Mouse (Mus musculus): ENCODE results near the gene Capn3.

GRCm38 (mm10) chr2:120463328-120463727 is 7.5 kb downstream of the Capn3 start:
- no peak for TF ChIP-seq CTCF (IDR thresholded peaks at IDR 0.05; ENCODE audit: low read depth, low read length)
- no peak for TF ChIP-seq POLR2AphosphoS5 (IDR thresholded peaks at IDR 0.05; ENCODE audit: insufficient replicate concordance, low read depth, low read length)
- no peak for TF ChIP-seq GATA1 (IDR thresholded peaks at IDR 0.05; ENCODE audit: borderline replicate concordance, low read length)
- TF ChIP-seq TAL1 (conservative IDR thresholded peaks at IDR 0.05; ENCODE audit: low read depth, low read length): no peak
- no peak for TF ChIP-seq GATA2 (IDR thresholded peaks at IDR 0.05; ENCODE audit: borderline replicate concordance, low read depth, low read length)
